Mouse (Mus musculus) lung, embryonic 14.5 days (tissue): ENCODE results near the gene Nsun2. TPM values are rescaled to one million over a fixed set of nuclear protein-coding genes. Genes with fewer than 3 reads are reported as not detected.
A peak's percentile ranks its signal among the peaks of the same experiment; 100 is the strongest.

Experiments used
- ATAC-seq: fragments of 200-750 bp; cut with Nextera tagmentation; 2 replicates; pipeline ENCODE4 v1.8.0; 2017; ENCODE audit warnings: mild to moderate bottlenecking, moderate TSS enrichment, moderate library complexity; ENCODE audit not compliant: insufficient read depth
- DNase-seq: peaks from one replicate; pipeline ENCODE4 v3.0.0-alpha.2; 2015
- H3K27ac ChIP-seq: fragments of 300-500 bp; sonication (generic); 2 replicates; pipeline ENCODE4 v1.5.1; 2014; ENCODE audit warnings: low read depth, mild to moderate bottlenecking, moderate library complexity
- H3K27me3 ChIP-seq: fragments of 300-500 bp; sonication (generic); 2 replicates; pipeline ENCODE4 v1.6.1; 2014; ENCODE audit warnings: low read length, control low read depth; ENCODE audit not compliant: insufficient read depth
- H3K36me3 ChIP-seq: fragments of 300-500 bp; sonication (generic); 2 replicates; pipeline ENCODE4 v1.6.1; 2014; ENCODE audit warnings: control low read depth; ENCODE audit not compliant: insufficient read depth
- H3K4me1 ChIP-seq: fragments of 300-500 bp; sonication (generic); 2 replicates; pipeline ENCODE4 v1.6.1; 2014; ENCODE audit warnings: antibody characterized with exemption, control low read depth; ENCODE audit not compliant: insufficient read depth
- H3K4me2 ChIP-seq: fragments of 300-500 bp; sonication (generic); 2 replicates; pipeline ENCODE4 v1.6.1; 2014; ENCODE audit warnings: mild to moderate bottlenecking
- H3K4me3 ChIP-seq: fragments of 300-500 bp; sonication (generic); 2 replicates; pipeline ENCODE4 v1.5.1; 2014; ENCODE audit warnings: low read depth, low read length
- H3K9ac ChIP-seq: fragments of 300-500 bp; sonication (generic); 2 replicates; pipeline ENCODE4 v1.6.1; 2014
- H3K9me3 ChIP-seq: fragments of 300-500 bp; sonication (generic); 2 replicates; pipeline ENCODE4 v1.6.1; 2016; ENCODE audit warnings: low read depth, low read length, control low read depth
- CTCF ChIP-seq: IDR thresholded peaks from 2 replicates; pipeline ENCODE4 v1.5.1; 2016; ENCODE audit warnings: antibody characterized with exemption, low read depth
- WGBS: fragments of 180-500 bp; shearing (Covaris S2); extraction: QIAGEN DNeasy Blood & Tissue Kit; methylation state at CpG from one replicate; pipeline ENCODE4 v1.1.7; 2014; 5-methylcytosine and 5-hydroxymethylcytosine counted together
- polyA plus RNA-seq: library from polyadenylated mRNA; unstranded; fragments of >200 nt; fragmentation: Nextera tagmentation; extraction: Ambion mirVana; gene quantifications from 2 replicates; pipeline ENCODE4 v1.2.1, GENCODE M21; 2014

Nsun2 gene
- polyA plus RNA-seq, 1 experiment from 2014 or later, result 130 TPM

- peak; percentile 26; the same call in 1 of the 2 replicates for ATAC-seq
- Histone ChIP-seq H3K4me1 (no peaks in the 10 kb centered on the region), H3K9ac (peak overlapping the region; percentile 28; the same call in 1 of the 2 replicates)
Measured at GRCm38 (mm10) chr13:69543595-69543994, 10.0 kb downstream of the Nsun2 start.

GRCm38 (mm10) chr13:69545019-69545418 lies 11.5 kb downstream of the Nsun2 start:
- 19% methylated on average over 3 of the region's 3 CpGs for WGBS
- no peaks in the 10 kb centered on the region for H3K27me3 ChIP-seq

More at GRCm38 (mm10) chr13:69543595-69543994, 10.0 kb downstream of the Nsun2 start:
- Histone ChIP-seq H3K4me3 (peak overlapping the region; percentile 16; the same call in 1 of the 2 replicates), H3K27ac (no peak overlapping the region; the same call in 1 of the 2 replicates), H3K4me2 (peak overlapping the region; percentile 49), H3K36me3 (no peaks in the 10 kb centered on the region), H3K9me3 (no peaks in the 10 kb centered on the region), H3K27me3 (no peaks in the 10 kb centered on the region)
- WGBS, result 29% methylated on average over 12 of the region's 12 CpGs
- no peak for DNase-seq
- TF ChIP-seq CTCF, result no peak

GRCm38 (mm10) chr13:69547488-69548180 lies 14.1 kb downstream of the Nsun2 start:
- Histone ChIP-seq H3K9ac (no peak overlapping the region), H3K4me1 (no peaks in the 10 kb centered on the region), H3K36me3 (no peaks in the 10 kb centered on the region), H3K27ac (no peak overlapping the region), H3K27me3 (no peaks in the 10 kb centered on the region), H3K4me2 (no peak overlapping the region), H3K9me3 (no peaks in the 10 kb centered on the region), H3K4me3 (no peak overlapping the region)
- WGBS, result 55% methylated on average over 16 of the region's 16 CpGs
- ATAC-seq (no peak), DNase-seq (no peak)
- TF ChIP-seq CTCF, result no peak

More at GRCm38 (mm10) chr13:69545019-69545418, 11.5 kb downstream of the Nsun2 start:
- Histone ChIP-seq H3K4me2 (no peak overlapping the region), H3K27ac (no peak overlapping the region), H3K4me3 (no peak overlapping the region), H3K9ac (no peak overlapping the region), H3K9me3 (no peaks in the 10 kb centered on the region), H3K36me3 (no peaks in the 10 kb centered on the region), H3K4me1 (no peaks in the 10 kb centered on the region)
- ATAC-seq (no peak), DNase-seq (peak; percentile 75)
- peak; percentile 73 for TF ChIP-seq CTCF

- 46% methylated on average over 8 of the region's 8 CpGs for WGBS
- Histone ChIP-seq H3K36me3 (no peaks in the 10 kb centered on the region), H3K4me3 (no peak overlapping the region), H3K9me3 (no peaks in the 10 kb centered on the region), H3K27ac (no peak overlapping the region), H3K27me3 (no peaks in the 10 kb centered on the region), H3K4me1 (no peaks in the 10 kb centered on the region), H3K4me2 (no peak overlapping the region), H3K9ac (no peak overlapping the region)
- ATAC-seq, result no peak
- DNase-seq, result no peak
- TF ChIP-seq CTCF, result no peak
Measured at GRCm38 (mm10) chr13:69549980-69550379, 16.4 kb downstream of the Nsun2 start.

GRCm38 (mm10) chr13:69550831-69551230 lies 17.3 kb downstream of the Nsun2 start:
- Histone ChIP-seq H3K4me2 (no peak overlapping the region), H3K9me3 (no peaks in the 10 kb centered on the region), H3K27me3 (no peaks in the 10 kb centered on the region), H3K36me3 (no peaks in the 10 kb centered on the region), H3K4me3 (no peak overlapping the region), H3K27ac (no peak overlapping the region), H3K4me1 (no peaks in the 10 kb centered on the region), H3K9ac (no peak overlapping the region)
- no peak for ATAC-seq
- no peak for DNase-seq
- WGBS, result 81% methylated on average over 2 of the region's 2 CpGs
- TF ChIP-seq CTCF, result no peak

GRCm38 (mm10) chr13:69553024-69553423 lies 19.5 kb downstream of the Nsun2 start:
- TF ChIP-seq CTCF, result peak; percentile 88
- H3K9me3 ChIP-seq, result no peaks in the 10 kb centered on the region
- 21% methylated on average over 5 of the region's 5 CpGs for WGBS
- DNase-seq (peak; percentile 72), ATAC-seq (no peak)
- H3K9ac ChIP-seq, result no peak overlapping the region
- no peak overlapping the region for H3K4me2 ChIP-seq
- no peak overlapping the region for H3K27ac ChIP-seq
- H3K36me3 ChIP-seq, result no peaks in the 10 kb centered on the region
- no peaks in the 10 kb centered on the region for H3K4me1 ChIP-seq
- H3K4me3 ChIP-seq, result no peak overlapping the region
- no peaks in the 10 kb centered on the region for H3K27me3 ChIP-seq

GRCm38 (mm10) chr13:69554255-69554654 lies 20.7 kb downstream of the Nsun2 start:
- H3K27ac ChIP-seq, result no peak overlapping the region
- no peaks in the 10 kb centered on the region for H3K4me1 ChIP-seq
- H3K4me3 ChIP-seq, result no peak overlapping the region
- H3K27me3 ChIP-seq, result no peaks in the 10 kb centered on the region
- no peak for TF ChIP-seq CTCF
- DNase-seq, result no peak
- no peaks in the 10 kb centered on the region for H3K9me3 ChIP-seq
- 70% methylated on average over 9 of the region's 9 CpGs for WGBS
- ATAC-seq, result no peak
- no peak overlapping the region for H3K9ac ChIP-seq
- H3K36me3 ChIP-seq, result no peaks in the 10 kb centered on the region
- H3K4me2 ChIP-seq, result no peak overlapping the region
